Mouse (Mus musculus) megakaryocyte, embryonic 14.5 days (primary cell): ENCODE data around the gene Bysl.

ENCODE experiments used
- FLI1 ChIP-seq: IDR thresholded peaks from 2 replicates; pipeline ENCODE4 v1.6.1; 2012; ENCODE audit warnings: low read length, inconsistent platforms, mixed read lengths
- GATA1 ChIP-seq: IDR thresholded peaks from 3 replicates; pipeline ENCODE4 v1.6.1; 2012; ENCODE audit warnings: mixed read lengths, low read length, inconsistent platforms, borderline replicate concordance

- no peak for TF ChIP-seq GATA1
- TF ChIP-seq FLI1, result no peak
These were observed 15.0 kb downstream of the Bysl start for GRCm38 (mm10) chr17:47596162-47596838.
